Mouse (Mus musculus): Measurements from ENCODE around the gene Uchl3.
A peak's percentile ranks its signal among the peaks of the same experiment; 100 is the strongest.

Uchl3 gene

DNA sequence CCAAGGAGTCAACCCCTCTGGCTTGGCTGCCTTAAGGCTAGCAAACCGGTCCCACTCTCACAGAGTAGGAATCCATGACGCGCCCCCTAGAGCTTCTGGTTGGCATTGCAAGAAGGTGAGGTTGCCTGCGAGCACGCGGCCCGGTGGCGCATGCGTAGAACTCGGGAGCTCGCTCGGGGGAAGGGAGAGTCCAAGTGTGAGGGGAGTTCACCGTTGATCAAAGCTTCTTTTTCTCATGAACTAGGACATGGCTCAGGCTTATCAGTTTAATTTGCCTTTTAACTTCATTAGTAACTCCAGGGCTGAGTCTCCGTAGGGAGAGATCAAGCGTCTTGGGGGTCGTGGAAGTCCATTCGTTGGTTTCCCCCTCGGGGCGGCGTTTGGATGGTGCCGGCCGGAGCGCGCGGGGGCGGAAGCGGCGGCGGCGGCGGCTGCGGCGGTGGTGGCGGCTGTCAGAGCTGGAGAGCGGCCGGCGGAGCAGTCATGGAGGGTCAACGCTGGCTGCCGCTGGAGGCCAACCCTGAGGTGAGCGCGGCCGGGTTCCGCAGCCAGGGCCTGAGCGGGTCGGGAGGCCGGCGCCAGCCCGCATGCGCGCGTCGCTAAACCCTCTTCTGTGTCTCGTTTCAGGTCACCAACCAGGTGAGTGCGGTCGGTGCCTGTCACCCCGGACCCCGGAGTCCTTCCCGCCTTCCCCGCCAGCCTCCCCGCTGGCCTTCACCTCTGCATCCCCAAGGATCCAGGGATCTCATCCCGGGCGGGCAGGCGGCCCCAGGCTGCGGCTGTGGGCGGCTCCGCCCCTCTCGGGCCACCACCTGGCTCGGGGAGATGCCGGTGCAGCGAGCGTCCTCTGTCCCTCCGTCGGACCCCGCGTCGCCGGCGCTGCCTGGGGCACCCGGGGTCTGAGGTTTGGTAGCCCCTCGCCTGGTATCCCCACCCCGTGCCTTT, at the start of gene Uchl3:
Gene Uchl3, plus strand, starts transcription at position 387 of the 945 bp plus-strand sequence.
- DNase-seq (ENCODE audit: extremely low read depth, insufficient read length, low spot score), result peak; percentile 75

DNA sequence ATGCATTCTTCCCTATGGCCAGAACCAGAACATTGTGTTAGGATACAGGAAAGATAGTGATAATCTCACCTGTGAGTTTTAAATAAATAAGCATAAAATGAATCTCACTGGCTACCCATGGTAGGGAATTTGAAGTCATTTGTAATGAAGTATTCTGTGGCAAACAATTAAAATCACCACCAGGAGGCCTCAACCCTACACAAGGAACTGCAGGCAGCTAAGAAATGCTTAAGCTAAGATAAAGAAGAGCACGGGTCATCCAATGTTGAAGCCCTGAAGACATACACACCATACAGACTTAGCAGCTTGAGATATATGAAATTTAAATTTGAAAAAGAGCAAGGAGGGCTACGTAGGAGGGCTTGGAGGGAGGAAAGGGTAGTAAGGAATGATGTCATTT, 47.9 kb upstream of the Uchl3 start:
- no peak for DNase-seq (ENCODE audit: extremely low read depth, insufficient read length, low spot score)

DNA sequence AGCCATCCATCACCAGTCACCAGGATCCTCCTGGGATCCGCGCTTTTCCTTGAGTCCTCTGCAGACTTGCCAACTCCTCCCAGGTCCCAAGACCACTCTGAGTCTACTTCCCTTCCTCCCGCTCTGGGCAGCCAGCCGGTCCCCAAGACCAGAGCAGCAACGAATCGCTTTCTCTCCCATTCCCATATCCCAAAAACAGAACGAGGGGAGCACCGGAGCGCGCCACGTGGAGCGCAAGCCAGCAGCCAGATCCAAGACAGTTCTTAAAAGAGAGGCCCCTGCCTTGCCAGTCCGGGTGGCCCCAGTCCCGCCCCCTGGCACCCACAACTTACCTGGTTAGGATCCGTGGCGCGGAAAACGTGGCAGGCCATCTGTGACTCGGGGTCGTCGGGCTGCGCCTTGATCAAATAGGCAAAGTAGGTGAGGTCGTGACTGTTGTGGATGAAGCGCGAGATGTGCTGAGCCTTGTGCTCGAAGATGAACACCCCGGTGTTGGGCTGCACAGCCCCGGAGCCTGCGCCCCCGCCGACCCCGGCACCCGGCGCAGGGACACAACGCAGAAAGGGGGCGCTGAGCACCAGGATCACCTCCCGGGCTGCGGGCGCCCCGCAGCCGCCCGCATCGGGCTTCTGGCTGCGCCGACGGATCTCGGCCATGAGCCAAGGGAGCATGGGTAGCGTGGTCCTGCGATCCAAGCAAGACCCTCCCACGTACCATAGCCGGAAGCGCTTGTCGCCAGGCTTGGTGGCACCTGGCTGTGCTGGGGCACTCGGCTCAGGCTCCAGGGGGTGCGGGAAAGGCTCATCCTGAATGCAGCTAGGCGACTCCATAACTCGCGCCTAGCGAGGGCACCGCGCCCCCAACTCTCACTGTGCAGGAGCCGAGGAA, 45.9 kb upstream of the Uchl3 start:
- peak; percentile 66 for DNase-seq (ENCODE audit: extremely low read depth, insufficient read length, low spot score)

DNA sequence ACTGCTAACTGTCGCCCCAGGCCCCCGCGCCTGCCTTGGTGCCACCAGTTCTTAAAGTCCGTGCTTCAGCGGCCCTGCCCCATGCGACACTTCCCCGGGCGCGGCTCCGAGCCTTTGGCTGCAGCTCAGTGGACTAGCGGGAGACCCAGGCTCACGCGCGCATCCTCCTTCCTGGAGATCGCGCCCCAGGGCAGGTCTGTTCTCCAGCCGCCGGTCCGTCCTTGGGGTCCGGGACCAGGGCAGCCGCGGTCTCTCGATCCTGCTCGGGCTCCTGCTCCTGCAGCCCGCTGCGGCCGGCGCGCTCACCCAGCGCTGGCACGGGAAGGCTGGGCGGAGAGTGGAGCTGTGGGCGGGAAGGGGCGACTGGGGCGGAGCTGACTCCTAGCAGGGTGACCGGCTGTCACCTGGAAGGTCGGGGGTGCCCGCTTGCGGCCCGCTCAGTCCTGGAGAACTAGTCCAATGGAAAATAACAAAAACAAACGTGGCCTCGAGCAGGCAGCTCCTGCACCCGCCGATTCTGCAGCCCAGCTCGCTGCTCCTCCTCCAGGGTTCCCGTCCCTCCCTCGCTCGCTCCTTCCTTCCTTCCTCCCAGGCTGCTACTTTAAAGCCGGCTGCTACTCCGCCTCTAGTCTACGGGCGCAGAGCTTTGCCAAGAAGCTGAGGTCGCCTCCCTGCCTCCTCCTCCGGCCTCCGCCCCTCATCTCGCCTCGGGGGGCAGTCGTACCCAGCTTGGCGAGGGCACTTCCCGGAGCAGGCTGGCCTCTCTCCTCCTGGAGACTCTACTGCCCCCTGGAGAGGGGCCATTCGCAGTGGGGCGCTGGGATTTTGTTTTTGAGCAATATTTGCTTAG, 45.0 kb upstream of the Uchl3 start, which contains the start of gene Tbc1d4:
Gene Tbc1d4, minus strand, starts transcription at position 673 of the 850 bp plus-strand sequence.
- DNase-seq (ENCODE audit: extremely low read depth, insufficient read length, low spot score), result peak; percentile 91

DNA sequence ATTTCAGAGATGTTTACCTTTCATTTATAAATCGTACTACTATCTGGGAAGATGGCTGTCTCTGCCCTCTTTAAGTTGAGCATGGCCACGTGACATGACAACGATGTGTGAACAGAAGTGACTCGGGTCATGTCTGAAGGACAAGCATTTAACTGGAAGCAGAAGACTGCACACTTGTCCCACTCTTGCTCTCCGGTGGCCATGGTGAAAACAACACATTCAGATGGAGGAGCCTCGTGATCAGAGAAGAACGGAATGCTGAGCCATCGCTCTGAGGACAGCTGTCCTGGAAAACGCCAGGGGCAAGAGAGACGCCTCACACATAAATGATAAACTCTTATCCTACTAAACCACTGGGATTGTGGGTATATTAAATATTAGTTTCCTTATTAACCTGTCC, 43.1 kb upstream of the Uchl3 start:
- no peak for DNase-seq (ENCODE audit: extremely low read depth, insufficient read length, low spot score)

DNA sequence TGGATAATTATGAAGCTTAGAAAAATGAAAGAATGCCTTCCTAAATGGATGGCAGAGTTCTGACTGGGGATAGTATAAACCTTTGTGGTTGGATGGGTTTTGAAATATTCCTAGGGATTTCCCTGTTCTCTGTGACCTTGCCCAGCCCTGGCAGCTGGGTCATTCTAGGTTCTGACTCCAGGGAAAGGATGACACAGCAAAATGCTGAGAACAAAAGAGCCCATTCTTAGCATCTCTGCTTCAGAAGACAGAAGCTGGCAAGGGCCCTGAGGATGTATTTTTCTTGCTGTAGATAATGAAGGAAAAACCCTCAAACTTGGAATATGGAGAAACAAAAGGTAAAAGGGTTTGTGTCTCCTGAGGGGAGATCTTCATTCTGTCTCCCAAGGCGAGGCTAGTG, 40.6 kb upstream of the Uchl3 start:
- DNase-seq (ENCODE audit: extremely low read depth, insufficient read length, low spot score), result peak; percentile 48

DNA sequence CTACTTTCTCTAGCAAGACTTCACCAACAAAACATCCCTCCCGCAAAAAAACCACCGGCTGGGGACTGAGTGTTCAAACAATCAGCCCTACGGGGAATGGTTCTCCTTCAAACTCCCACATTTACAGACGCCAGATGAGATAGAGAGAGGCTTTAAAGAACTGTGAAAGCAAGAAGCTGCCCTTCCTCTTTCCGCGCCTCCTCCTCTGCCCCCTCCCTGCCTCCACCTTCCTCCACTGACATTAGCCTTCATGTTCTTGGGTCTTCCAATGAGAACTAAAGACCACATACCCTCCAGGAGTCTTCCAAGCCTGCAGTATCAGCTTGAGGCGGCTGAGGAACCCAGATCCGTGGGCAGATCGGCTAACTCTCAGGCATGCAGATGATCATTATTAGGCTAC, 37.6 kb upstream of the Uchl3 start:
- DNase-seq (ENCODE audit: extremely low read depth, insufficient read length, low spot score), result no peak

DNA sequence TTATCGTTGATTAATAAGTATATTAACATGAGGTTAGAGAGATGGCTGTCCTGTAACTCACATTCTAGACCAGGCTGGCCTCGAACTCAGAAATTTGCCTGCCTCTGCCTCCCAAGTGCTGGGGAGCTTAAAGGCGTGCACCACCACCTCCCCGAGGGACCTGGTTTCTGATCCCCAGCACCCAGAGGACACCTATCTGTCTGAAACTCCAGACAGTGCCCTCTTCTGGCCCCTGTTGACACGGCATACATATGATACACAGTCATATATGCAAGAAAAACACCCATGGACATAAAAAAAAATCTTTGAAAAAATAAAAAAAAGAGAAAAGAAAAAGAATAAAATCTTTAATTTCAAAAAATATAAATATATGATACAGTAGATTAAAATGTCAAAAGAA, 36.1 kb upstream of the Uchl3 start:
- no peak for DNase-seq (ENCODE audit: extremely low read depth, insufficient read length, low spot score)

DNA sequence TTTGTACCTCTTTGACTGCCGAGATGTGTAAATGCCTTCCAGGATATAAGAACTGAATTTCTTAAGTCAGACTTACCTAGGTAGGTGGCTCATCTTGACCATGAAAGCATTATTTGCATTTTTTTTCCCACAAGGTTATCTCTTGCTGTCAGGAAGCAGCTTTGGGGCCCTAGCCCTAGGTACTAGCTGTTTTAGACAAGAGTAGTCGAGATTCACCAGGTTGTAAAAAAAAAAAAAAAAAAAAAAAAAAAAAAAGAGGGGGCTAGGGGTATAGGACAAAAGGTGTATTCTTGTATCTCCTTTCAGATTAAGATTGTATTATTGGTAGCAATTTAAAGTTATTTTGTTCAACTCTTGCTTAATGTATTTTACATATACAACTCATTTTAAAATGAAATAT, 23.2 kb upstream of the Uchl3 start:
- no peak for DNase-seq (ENCODE audit: extremely low read depth, insufficient read length, low spot score)

DNA sequence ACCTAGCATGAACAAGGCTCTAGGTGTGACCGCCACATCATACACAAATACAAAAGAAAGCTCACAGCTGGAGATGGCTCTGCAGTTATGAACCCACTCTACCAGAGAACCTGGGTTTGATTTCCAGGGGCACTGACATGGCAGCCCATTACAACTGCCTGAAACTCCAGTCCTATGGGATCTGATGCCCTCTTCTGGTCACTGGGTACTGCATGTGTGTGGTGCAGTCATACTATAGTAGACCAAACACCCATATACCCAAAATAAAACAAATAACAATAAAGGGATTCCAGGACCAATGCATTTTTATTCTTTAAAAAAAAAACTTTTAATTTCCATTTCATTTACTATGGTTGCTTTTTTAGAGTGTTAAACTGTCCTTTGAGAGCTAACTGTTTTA, 18.0 kb upstream of the Uchl3 start:
- DNase-seq (ENCODE audit: extremely low read depth, insufficient read length, low spot score), result no peak

DNA sequence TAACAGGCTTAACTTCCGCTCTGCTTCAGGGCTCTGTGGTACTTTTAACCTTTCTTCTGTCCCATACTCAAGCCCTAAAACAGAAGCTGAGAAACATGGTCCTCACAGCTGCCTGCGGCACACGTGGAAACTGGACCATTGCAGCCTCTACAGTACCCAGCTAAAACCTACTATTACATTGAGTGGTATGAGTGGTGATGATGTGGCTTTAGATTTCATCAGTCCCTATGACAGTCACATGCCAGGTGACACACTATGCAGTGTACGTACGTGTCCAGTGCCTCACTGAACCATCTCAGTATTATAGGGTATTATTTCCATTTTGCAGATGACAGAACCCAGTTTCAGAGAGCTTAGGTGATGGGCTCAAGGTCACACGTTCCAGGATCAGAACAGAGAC, 16.4 kb upstream of the Uchl3 start:
- DNase-seq (ENCODE audit: extremely low read depth, insufficient read length, low spot score), result no peak

DNA sequence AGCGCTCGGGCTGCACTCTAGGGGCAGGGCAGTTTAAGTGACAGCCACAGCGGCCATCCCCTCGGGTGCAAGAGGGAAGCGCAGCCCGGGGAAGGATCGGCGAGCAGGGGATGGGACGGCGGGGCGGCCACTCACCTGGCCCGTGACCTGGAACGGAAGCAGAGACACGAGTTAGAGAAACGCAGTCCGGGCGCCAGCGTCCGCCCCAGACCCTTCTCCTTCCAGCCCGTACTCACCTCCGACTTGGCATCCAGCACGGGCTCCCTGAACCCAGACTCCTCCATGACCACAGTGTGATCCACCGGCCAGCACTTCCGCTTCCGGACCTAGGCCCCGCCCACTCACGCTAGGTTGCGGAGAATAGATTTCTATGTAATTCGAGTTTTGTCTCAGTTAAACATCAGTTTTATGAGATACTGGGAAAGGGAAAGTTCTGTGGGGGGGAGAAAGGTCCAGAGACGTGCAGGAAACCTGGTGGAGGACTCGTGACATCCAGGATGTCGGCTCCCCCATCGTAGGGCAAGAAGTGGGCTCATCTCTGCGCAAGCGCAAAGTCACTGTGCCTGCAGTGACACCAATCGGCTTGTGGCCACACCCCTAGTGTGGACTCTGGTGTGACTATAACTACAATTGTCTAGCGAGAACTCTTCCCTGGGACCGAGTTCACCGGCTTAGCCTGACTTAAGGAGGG, 13.5 kb upstream of the Uchl3 start, which contains the start of gene Commd6:
Gene Commd6, minus strand, starts transcription at position 534 of the 691 bp plus-strand sequence.
- DNase-seq (ENCODE audit: extremely low read depth, insufficient read length, low spot score), result peak; percentile 85

DNA sequence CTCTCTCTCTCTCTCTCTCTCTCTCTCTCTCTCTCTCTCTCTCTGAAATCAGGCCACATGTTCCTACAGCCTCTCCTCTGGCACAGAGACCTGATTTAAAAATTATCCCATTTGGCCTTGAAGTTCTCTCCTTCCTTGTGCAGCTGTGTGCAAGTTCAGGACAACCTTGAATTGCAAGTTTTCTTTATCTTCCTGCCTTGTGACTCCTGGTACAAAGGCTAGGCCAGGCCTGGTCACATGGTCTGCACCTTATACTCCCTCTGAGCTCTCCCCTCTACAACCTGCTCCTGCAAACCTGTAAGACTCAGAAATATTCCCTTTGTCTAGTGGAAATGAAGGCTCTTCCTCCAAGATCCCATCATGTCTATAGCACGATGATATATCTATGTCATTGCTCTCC, 8.8 kb upstream of the Uchl3 start:
- no peak for DNase-seq (ENCODE audit: extremely low read depth, insufficient read length, low spot score)

DNA sequence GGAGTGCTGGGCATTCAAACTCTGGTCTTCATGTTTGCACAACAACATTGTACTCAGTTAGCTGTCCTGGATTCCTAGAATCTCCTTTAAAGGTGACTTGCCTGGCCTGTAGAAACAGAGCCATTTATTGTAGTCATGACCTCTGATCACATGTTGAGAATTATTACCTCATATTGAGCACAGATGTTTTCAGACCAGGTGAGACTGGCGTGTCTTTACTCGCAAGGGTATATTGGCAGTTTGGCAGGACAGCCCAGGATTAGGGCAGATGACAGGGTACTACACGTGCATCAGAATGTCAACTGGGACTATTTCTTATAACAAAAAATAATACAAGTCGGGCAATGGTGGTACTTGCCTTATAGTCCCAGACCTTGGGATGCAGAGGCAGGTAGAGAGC, 3.2 kb upstream of the Uchl3 start:
- no peak for DNase-seq (ENCODE audit: extremely low read depth, insufficient read length, low spot score)

DNA sequence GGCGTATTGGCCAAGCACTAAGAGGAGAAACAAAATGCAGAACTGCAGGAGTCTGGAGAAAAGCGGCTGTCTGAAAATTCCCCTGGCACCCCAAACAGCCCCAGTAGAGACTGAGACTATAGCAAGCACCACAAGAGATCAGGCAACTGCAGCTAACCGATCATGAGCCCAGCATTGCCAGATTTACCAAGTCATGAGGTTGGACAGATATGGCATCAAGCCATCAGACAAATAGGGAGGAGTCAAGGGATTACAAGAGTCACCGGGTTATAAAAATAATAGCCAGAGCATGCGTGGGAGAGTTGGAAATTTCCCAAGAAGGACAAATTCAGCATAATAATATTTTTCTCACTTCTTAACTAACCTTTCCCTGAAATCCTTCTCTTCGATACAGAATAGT, 1.2 kb upstream of the Uchl3 start:
- DNase-seq (ENCODE audit: extremely low read depth, insufficient read length, low spot score), result no peak

DNA sequence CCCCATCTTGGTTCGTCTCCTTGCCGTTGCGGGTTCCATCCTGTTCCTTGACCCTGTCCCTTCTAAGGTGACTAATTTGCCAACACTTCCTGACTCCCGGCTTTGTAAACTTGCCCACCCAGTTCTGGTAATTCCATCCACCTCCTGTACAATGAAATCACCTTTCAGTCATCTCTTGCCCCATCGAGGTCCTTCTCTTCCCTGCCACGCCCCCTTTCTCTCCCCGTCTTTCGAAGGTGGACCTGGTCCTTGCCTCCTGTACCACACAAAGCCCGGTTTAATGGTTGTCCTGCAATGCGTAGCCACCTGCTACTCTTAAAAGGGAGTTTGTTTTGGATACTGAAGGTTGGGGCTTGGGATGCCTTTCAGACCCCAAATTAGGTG, 751 bp downstream of the Uchl3 start:
- DNase-seq (ENCODE audit: extremely low read depth, insufficient read length, low spot score), result no peak

DNA sequence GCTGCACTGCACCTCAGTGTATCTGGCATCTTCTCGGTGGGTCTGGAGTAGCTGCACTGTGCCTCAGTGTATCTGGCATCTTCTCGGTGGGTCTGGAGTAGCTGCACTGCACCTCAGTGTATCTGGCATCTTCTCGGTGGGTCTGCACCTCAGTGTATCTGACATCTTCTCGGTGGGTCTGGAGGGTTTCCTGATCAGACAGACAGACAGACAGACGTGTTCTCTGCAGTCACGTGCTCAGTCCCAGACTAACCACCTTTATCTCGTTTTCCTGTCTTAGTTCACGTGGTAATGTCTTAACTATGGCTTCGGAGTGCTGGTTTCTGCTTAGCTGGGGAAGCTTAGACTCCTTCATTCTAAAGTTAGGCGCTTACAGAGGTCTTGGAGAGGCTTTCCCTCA, 2.5 kb downstream of the Uchl3 start:
- DNase-seq (ENCODE audit: extremely low read depth, insufficient read length, low spot score), result no peak

DNA sequence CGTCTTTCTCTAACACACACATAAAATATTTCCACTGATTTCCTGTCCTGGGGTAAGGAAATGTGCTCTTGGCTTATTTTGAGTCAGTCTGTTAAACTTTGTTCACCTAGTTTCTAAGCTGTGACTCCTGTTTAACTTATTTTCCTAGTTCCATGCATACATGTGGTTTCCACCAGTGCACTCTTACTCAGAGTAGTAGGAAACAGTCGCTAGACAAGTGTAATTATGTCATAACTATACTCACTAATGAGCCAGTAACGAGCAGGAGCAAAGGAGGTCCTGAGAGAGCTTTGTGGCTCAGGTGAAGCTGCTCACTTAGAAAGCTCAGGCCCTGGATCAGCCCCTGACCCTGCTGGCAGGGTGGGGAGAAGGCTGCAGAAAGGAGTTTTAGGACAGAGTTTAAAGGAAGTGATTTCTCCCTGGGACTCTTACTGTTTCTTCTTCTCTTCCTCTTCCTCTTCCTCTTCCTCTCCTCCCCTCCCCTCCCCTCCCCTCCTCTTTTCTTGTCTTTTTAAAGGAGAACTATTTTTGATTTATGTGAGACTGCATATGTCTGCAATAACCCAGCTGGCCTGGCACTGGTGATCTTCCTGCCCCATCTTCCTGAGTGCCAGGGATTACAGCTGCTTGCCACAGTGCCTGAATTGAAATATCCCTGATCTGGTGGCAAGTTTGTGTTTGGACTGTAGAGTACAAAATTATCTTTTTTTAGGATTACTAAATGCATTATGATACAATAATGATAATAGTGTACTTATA, 8.1 kb downstream of the Uchl3 start:
- no peak for DNase-seq (ENCODE audit: extremely low read depth, insufficient read length, low spot score)

DNA sequence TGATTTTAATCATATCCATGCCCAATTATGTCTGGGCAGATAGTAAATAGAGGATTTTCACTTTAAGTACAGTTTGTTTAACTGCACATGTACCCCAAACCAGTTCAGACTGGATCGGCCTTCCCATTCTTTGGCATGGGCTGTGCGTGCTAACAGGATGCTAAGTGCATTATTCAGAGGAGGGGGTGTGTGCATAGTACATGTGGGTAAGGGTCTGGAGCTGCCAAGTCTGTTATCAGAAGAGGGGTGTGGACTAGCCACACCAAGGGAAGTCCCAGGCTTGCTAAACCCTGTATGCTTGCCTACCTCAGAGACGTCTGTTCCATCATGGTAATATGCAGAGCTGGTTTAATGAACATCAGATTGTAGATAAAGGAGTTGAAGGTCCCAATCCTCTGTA, 10.5 kb downstream of the Uchl3 start:
- no peak for DNase-seq (ENCODE audit: extremely low read depth, insufficient read length, low spot score)

All from 3134 (cell line).